Mouse (Mus musculus): ENCODE results near the gene Cox5a. TPM values are rescaled to one million over a fixed set of nuclear protein-coding genes. Genes with fewer than 3 reads are reported as not detected.

Cox5a gene
- 390 TPM in 2 replicates for total RNA-seq (2012; rRNA removed)

- no peaks in the 10 kb centered on the region; the same call in 1 of the 2 replicates for H3K36me3 ChIP-seq (ENCODE audit: control insufficient read depth, insufficient read depth, low read length, poor library complexity, severe bottlenecking)
- TF ChIP-seq MAFK (IDR thresholded peaks at IDR 0.05; ENCODE audit: insufficient read depth, low read depth, low read length) (no peak), ZNF384 (IDR thresholded peaks at IDR 0.05; ENCODE audit: low read depth, low read length) (no peak), ZC3H11A (IDR thresholded peaks at IDR 0.05; ENCODE audit: borderline replicate concordance, low read depth, low read length) (no peak), CHD2 (IDR thresholded peaks at IDR 0.05; ENCODE audit: low read depth, low read length) (no peak), HCFC1 (IDR thresholded peaks at IDR 0.05; ENCODE audit: borderline replicate concordance, insufficient read depth, low read length) (peak; percentile 75; the same call in 1 of the 2 replicates)
- peak within 1 kb of the TSS; percentile 88 for H3K27ac ChIP-seq (ENCODE audit: insufficient read depth, low read depth, low read length, poor library complexity, severe bottlenecking)
- in situ Hi-C loops (cut with MboI; ENCODE audit: low sequenced_read_pairs in 2 of 2, unreplicated experiment in 2 of 2) = no loop called here
- H3K9ac ChIP-seq (ENCODE audit: insufficient read depth, low read depth, low read length, poor library complexity, severe bottlenecking) = peak within 1 kb of the TSS; percentile 96
- H3K4me1 ChIP-seq (ENCODE audit: control insufficient read depth in 2 of 2, insufficient read depth in 2 of 2, low read length in 2 of 2, poor library complexity in 1 of 2) = peaks cover 8 to 9% of the 10 kb centered on the region in 2 experiments
- no peaks in the 10 kb centered on the region for H3K9me3 ChIP-seq (ENCODE audit: control insufficient read depth, insufficient read depth, low read depth, low read length)
- H3K4me3 ChIP-seq (ENCODE audit: insufficient read depth in 1 of 2, low read depth in 1 of 2, low read length in 2 of 2, poor library complexity in 1 of 2, severe bottlenecking in 1 of 2) = peak within 1 kb of the TSS; percentile 79 to 91
- DNase-seq (ENCODE audit: low read depth, low spot score) = no peak
Measured at GRCm38 (mm10) chr9:57521056-57521911, at the start of gene Cox5a. Cox5a (plus strand) TSS chr9:57521274.

- no peak for TF ChIP-seq HCFC1 (IDR thresholded peaks at IDR 0.05; ENCODE audit: borderline replicate concordance, insufficient read depth, low read length)
- TF ChIP-seq MAFK (IDR thresholded peaks at IDR 0.05; ENCODE audit: insufficient read depth, low read depth, low read length) = 0 out of 2 replicates have a peak, but pooled peaks have one; percentile 34
- peak; percentile 93 for TF ChIP-seq ZC3H11A (IDR thresholded peaks at IDR 0.05; ENCODE audit: borderline replicate concordance, low read depth, low read length)
- no peak for TF ChIP-seq CHD2 (IDR thresholded peaks at IDR 0.05; ENCODE audit: low read depth, low read length)
- Histone ChIP-seq H3K27ac (ENCODE audit: insufficient read depth, low read depth, low read length, poor library complexity, severe bottlenecking) (no peak overlapping the region), H3K4me3 (ENCODE audit: insufficient read depth in 1 of 2, low read depth in 1 of 2, low read length in 2 of 2, poor library complexity in 1 of 2, severe bottlenecking in 1 of 2) (no peak overlapping the region), H3K4me1 (ENCODE audit: control insufficient read depth in 2 of 2, insufficient read depth in 2 of 2, low read length in 2 of 2, poor library complexity in 1 of 2) (no peaks in the 10 kb centered on the region; a peak in 2 of 4 replicates), H3K36me3 (ENCODE audit: control insufficient read depth, insufficient read depth, low read length, poor library complexity, severe bottlenecking) (no peaks in the 10 kb centered on the region), H3K9ac (ENCODE audit: insufficient read depth, low read depth, low read length, poor library complexity, severe bottlenecking) (no peak overlapping the region), H3K9me3 (ENCODE audit: control insufficient read depth, insufficient read depth, low read depth, low read length) (no peaks in the 10 kb centered on the region)
- in situ Hi-C loops (cut with MboI; ENCODE audit: low sequenced_read_pairs in 2 of 2, unreplicated experiment in 2 of 2) = no loop called here
- DNase-seq (ENCODE audit: low read depth, low spot score) = no peak
Measured at GRCm38 (mm10) chr9:57485774-57486173, 35.3 kb upstream of the Cox5a start.

GRCm38 (mm10) chr9:57487807-57488206 is 33.3 kb upstream of the Cox5a start:
- Histone ChIP-seq H3K4me3 (ENCODE audit: insufficient read depth in 1 of 2, low read depth in 1 of 2, low read length in 2 of 2, poor library complexity in 1 of 2, severe bottlenecking in 1 of 2) (no peak overlapping the region), H3K9me3 (ENCODE audit: control insufficient read depth, insufficient read depth, low read depth, low read length) (no peaks in the 10 kb centered on the region), H3K27ac (ENCODE audit: insufficient read depth, low read depth, low read length, poor library complexity, severe bottlenecking) (no peak overlapping the region), H3K9ac (ENCODE audit: insufficient read depth, low read depth, low read length, poor library complexity, severe bottlenecking) (no peak overlapping the region), H3K36me3 (ENCODE audit: control insufficient read depth, insufficient read depth, low read length, poor library complexity, severe bottlenecking) (no peaks in the 10 kb centered on the region), H3K4me1 (ENCODE audit: control insufficient read depth in 2 of 2, insufficient read depth in 2 of 2, low read length in 2 of 2, poor library complexity in 1 of 2) (no peaks in the 10 kb centered on the region; a peak in 2 of 4 replicates)
- no peak for DNase-seq (ENCODE audit: low read depth, low spot score)
- TF ChIP-seq ZNF384 (IDR thresholded peaks at IDR 0.05; ENCODE audit: low read depth, low read length) = no peak
- no peak for TF ChIP-seq HCFC1 (IDR thresholded peaks at IDR 0.05; ENCODE audit: borderline replicate concordance, insufficient read depth, low read length)
- TF ChIP-seq ZC3H11A (IDR thresholded peaks at IDR 0.05; ENCODE audit: borderline replicate concordance, low read depth, low read length) = no peak
- no peak for TF ChIP-seq CHD2 (IDR thresholded peaks at IDR 0.05; ENCODE audit: low read depth, low read length)
- no peak for TF ChIP-seq MAFK (IDR thresholded peaks at IDR 0.05; ENCODE audit: insufficient read depth, low read depth, low read length)
- in situ Hi-C loops (cut with MboI; ENCODE audit: low sequenced_read_pairs in 2 of 2, unreplicated experiment in 2 of 2) = no loop called here

GRCm38 (mm10) chr9:57493532-57493931 is 27.5 kb upstream of the Cox5a start:
- Histone ChIP-seq H3K27ac (ENCODE audit: insufficient read depth, low read depth, low read length, poor library complexity, severe bottlenecking) (no peak overlapping the region), H3K4me3 (ENCODE audit: insufficient read depth in 1 of 2, low read depth in 1 of 2, low read length in 2 of 2, poor library complexity in 1 of 2, severe bottlenecking in 1 of 2) (no peak overlapping the region), H3K4me1 (ENCODE audit: control insufficient read depth in 2 of 2, insufficient read depth in 2 of 2, low read length in 2 of 2, poor library complexity in 1 of 2) (peaks cover 3 to 4% of the 10 kb centered on the region in 2 experiments; a peak in 3 of 4 replicates), H3K9me3 (ENCODE audit: control insufficient read depth, insufficient read depth, low read depth, low read length) (no peaks in the 10 kb centered on the region), H3K36me3 (ENCODE audit: control insufficient read depth, insufficient read depth, low read length, poor library complexity, severe bottlenecking) (no peaks in the 10 kb centered on the region), H3K9ac (ENCODE audit: insufficient read depth, low read depth, low read length, poor library complexity, severe bottlenecking) (no peak overlapping the region)
- TF ChIP-seq HCFC1 (IDR thresholded peaks at IDR 0.05; ENCODE audit: borderline replicate concordance, insufficient read depth, low read length) (no peak), CHD2 (IDR thresholded peaks at IDR 0.05; ENCODE audit: low read depth, low read length) (no peak)
- in situ Hi-C loops (cut with MboI; ENCODE audit: low sequenced_read_pairs in 2 of 2, unreplicated experiment in 2 of 2) = no loop called here
- no peak for DNase-seq (ENCODE audit: low read depth, low spot score)

All from ES-E14 (cell line).